In the genomic region with DNA sequence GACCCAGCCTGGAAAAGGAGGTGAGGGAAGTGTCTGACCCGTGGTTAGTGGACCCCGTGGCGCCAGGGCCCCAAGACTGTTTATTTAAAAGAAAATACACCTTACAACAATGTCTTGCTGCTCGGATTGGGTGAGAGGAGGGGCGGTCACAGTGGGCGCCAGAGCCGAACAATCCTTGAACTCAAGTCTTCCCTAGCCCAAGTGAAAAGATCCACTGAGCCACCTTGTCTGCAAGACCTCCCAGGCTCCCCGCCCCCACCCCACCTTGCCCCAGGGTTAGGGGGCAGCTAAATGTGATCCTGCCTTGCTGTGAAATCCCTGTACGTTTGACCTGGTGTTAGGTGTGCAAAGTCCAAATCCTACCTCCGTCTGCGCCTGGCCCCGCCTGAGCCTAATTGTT, we compare ENCODE assay signal across 28 mouse cellular contexts. TPM values are rescaled to one million over a fixed set of nuclear protein-coding genes. Genes with fewer than 3 reads are reported as not detected.
A peak's percentile ranks its signal among the peaks of the same experiment; 100 is the strongest.
DNase-seq lines count a peak whose midpoint lies in the region; ATAC-seq and TF ChIP-seq lines count a peak whose summit lies in the region.
"Had no signal": no experiment of that assay in that cellular context is flagged by ENCODE, and none has a peak within 500 bp of the region (broad histone marks: within the 10 kb centered on the region; RNA-seq: fewer than 3 reads in every experiment).

No protein-coding gene starts in this region.

- no peaks in the 10 kb centered on the region for H3K36me3 ChIP-seq in kidney, postnatal 0 days (ENCODE audit: insufficient read depth, low read length)
- H3K36me3 ChIP-seq in limb, embryonic 12.5 days: no peaks in the 10 kb centered on the region
- no peaks in the 10 kb centered on the region for H3K36me3 ChIP-seq in neural tube, embryonic 13.5 days
- H3K36me3 ChIP-seq: embryonic facial prominence, embryonic 10.5 days; forebrain, embryonic 15.5 days; heart, embryonic 15.5 days; hindbrain, embryonic 13.5 days; liver, embryonic 13.5 days had no signal

- H3K4me2 ChIP-seq in kidney, postnatal 0 days (ENCODE audit: low read length): peak overlapping the region; percentile 85
- peak overlapping the region; percentile 60 for H3K4me2 ChIP-seq in limb, embryonic 12.5 days
- H3K4me2 ChIP-seq in neural tube, embryonic 13.5 days: peak overlapping the region; percentile 46
- H3K4me2 ChIP-seq: forebrain, embryonic 15.5 days; heart, embryonic 15.5 days; hindbrain, embryonic 13.5 days; liver, embryonic 13.5 days; midbrain, embryonic 11.5 days had no signal

- DNase-seq in gastrocnemius, adult 2 months: peak; percentile 34
- DNase-seq in gastrocnemius, adult 8-10 months (ENCODE audit: low spot score in 2 of 2): no peak
- peak; percentile 49 for DNase-seq in kidney, postnatal 0 days (ENCODE audit: low spot score)
- no peak for DNase-seq in kidney, adult 11 months
- DNase-seq in adrenal gland, adult 2 months: no peak
- no peak for DNase-seq in cerebellum, adult 11 months
- DNase-seq: adrenal gland, postnatal 36 days; cerebellum, adult 9-11 months; heart, postnatal 36 days; liver, embryonic 13.5 days; lung, adult 2 months; lung, postnatal 14 days; thymus, postnatal 14 days had no signal

- H3K4me1 ChIP-seq in kidney, postnatal 0 days (replicated peaks; ENCODE audit: insufficient read depth, low read length): peaks cover 26% of the 10 kb centered on the region
- H3K4me1 ChIP-seq in limb, embryonic 12.5 days (replicated peaks): peaks cover 74% of the 10 kb centered on the region
- H3K4me1 ChIP-seq in neural tube, embryonic 13.5 days (replicated peaks): 0 out of 2 replicates have a peak, but pooled peaks cover 7% of the 10 kb centered on the region
- H3K4me1 ChIP-seq: forebrain, embryonic 15.5 days; hindbrain, embryonic 13.5 days; liver, embryonic 13.5 days had no signal

- peak overlapping the region; percentile 96 for H3K27ac ChIP-seq in gastrocnemius, adult 2 months
- peak overlapping the region; percentile 82; the same call in 1 of the 2 replicates for H3K27ac ChIP-seq in kidney, postnatal 0 days
- peak overlapping the region; percentile 89 for H3K27ac ChIP-seq in limb, embryonic 12.5 days
- H3K27ac ChIP-seq in neural tube, embryonic 13.5 days (replicated peaks): peak overlapping the region; percentile 59; the same call in 1 of the 2 replicates
- H3K27ac ChIP-seq: embryonic facial prominence, embryonic 10.5 days; forebrain, embryonic 15.5 days; heart, embryonic 15.5 days; hindbrain, embryonic 13.5 days; left cerebral cortex, adult 2 months; liver, embryonic 13.5 days had no signal

- peaks cover 14% of the 10 kb centered on the region for H3K27me3 ChIP-seq in kidney, postnatal 0 days (ENCODE audit: insufficient read depth, low read length)
- peaks cover 87% of the 10 kb centered on the region for H3K27me3 ChIP-seq in limb, embryonic 12.5 days
- H3K27me3 ChIP-seq in neural tube, embryonic 13.5 days: peaks cover 99% of the 10 kb centered on the region

- intact Hi-C loops in gastrocnemius, adult 2 months (cut with DNase I): no loop called here

- peak overlapping the region; percentile 87 for H3K4me3 ChIP-seq in gastrocnemius, adult 2 months
- H3K4me3 ChIP-seq in kidney, postnatal 0 days (replicated peaks; ENCODE audit: low read depth, low read length): 0 out of 2 replicates have a peak overlapping the region, but pooled peaks have one; percentile 59
- peak overlapping the region; percentile 55 for H3K4me3 ChIP-seq in limb, embryonic 12.5 days (replicated peaks)
- peak overlapping the region; percentile 39 for H3K4me3 ChIP-seq in neural tube, embryonic 13.5 days
- H3K4me3 ChIP-seq: embryonic facial prominence, embryonic 10.5 days; forebrain, embryonic 15.5 days; hindbrain, embryonic 13.5 days; left cerebral cortex, adult 2 months; liver, embryonic 13.5 days had no signal

- ATAC-seq in kidney, postnatal 0 days (replicated peaks; ENCODE audit: low FRiP score, low read depth): 0 out of 2 replicates have a peak, but pooled peaks have one; percentile 7
- ATAC-seq in limb, embryonic 12.5 days (ENCODE audit: insufficient number of reproducible peaks, insufficient read depth, low FRiP score, low TSS enrichment, low read depth): no peak
- ATAC-seq in neural tube, embryonic 13.5 days (ENCODE audit: low read depth): no peak
- ATAC-seq: forebrain, embryonic 15.5 days had no signal

- peak overlapping the region; percentile 24 for H3K9ac ChIP-seq in kidney, postnatal 0 days (ENCODE audit: low read depth, low read length)
- peak overlapping the region; percentile 81 for H3K9ac ChIP-seq in limb, embryonic 12.5 days (replicated peaks)
- H3K9ac ChIP-seq in neural tube, embryonic 13.5 days: peak overlapping the region; percentile 68
- H3K9ac ChIP-seq: forebrain, embryonic 15.5 days; heart, embryonic 15.5 days; hindbrain, embryonic 13.5 days; liver, embryonic 13.5 days had no signal

- H3K9me3 ChIP-seq in kidney, postnatal 0 days (replicated peaks; ENCODE audit: low read length): no peaks in the 10 kb centered on the region
- no peaks in the 10 kb centered on the region for H3K9me3 ChIP-seq in limb, embryonic 12.5 days
- no peaks in the 10 kb centered on the region for H3K9me3 ChIP-seq in neural tube, embryonic 13.5 days
- H3K9me3 ChIP-seq: embryonic facial prominence, embryonic 10.5 days; forebrain, embryonic 15.5 days; heart, embryonic 15.5 days; hindbrain, embryonic 13.5 days; liver, embryonic 13.5 days had no signal

- whole genome bisulfite sequencing in kidney, postnatal 0 days: 13% methylated on average over 12 of the region's 12 CpGs
- WGBS in limb, embryonic 12.5 days: 2% methylated on average over 12 of the region's 12 CpGs
- 3% methylated on average over 12 of the region's 12 CpGs for WGBS in neural tube, embryonic 13.5 days

- TF ChIP-seq CTCF in gastrocnemius, adult 2 months (IDR thresholded peaks at IDR 0.05): no peak
- no peak for TF ChIP-seq CTCF in kidney, postnatal 0 days (IDR thresholded peaks at IDR 0.05; ENCODE audit: low read depth)

RNA-seq across cellular contexts. Expression of a gene that starts 2.7 kb away (rescaled TPM):
- total RNA-seq in gastrocnemius, adult 2 months (2021): 10 to 100 TPM in 1 of 2 experiments, 1 to 10 TPM in 1; 6.9 to 11.7 TPM
- total RNA-seq in gastrocnemius, adult 8-10 months (2022): 1 to 10 TPM; 6.0 to 8.8 (median 7.6) TPM
- 1.5 and 1.8 TPM in 2 replicates for polyA plus RNA-seq in kidney, postnatal 0 days (2015; fragmentation: Nextera tagmentation; extraction: Ambion mirVana)
- 3.5 and 5.2 TPM in 2 replicates for polyA plus RNA-seq in limb, embryonic 12.5 days (2016; fragmentation: Nextera tagmentation; extraction: Ambion mirVana)
- 2.6 and 3.8 TPM in 2 replicates for polyA plus RNA-seq in neural tube, embryonic 13.5 days (2015; fragmentation: Nextera tagmentation; extraction: Ambion mirVana)
- total RNA-seq in adrenal gland, adult 2 months (2021): not detected
- not detected in 2 replicates for polyA plus RNA-seq in adrenal gland, adult 2 months (2012; rRNA removed)
- total RNA-seq: adrenal gland, postnatal 36 days; heart, postnatal 36 days; left cerebral cortex, adult 2 months; left cerebral cortex, postnatal 36 days; megakaryocyte progenitor cell, adult 5-6 weeks; neutrophil, adult 5-6 weeks had no signal
- polyA plus RNA-seq: cortical plate, adult 2 months; embryonic facial prominence, embryonic 10.5 days; forebrain, embryonic 15.5 days; heart, embryonic 15.5 days; hindbrain, embryonic 13.5 days; liver, embryonic 13.5 days; lung, adult 2 months; midbrain, embryonic 11.5 days; small intestine, adult 2 months; testis, adult 2 months had no signal

RNA-seq across cellular contexts. Expression of a gene that starts 9.7 kb away (rescaled TPM):
- 10 to 100 TPM; 72.4 to 84.8 TPM for total RNA-seq in gastrocnemius, adult 2 months (2021)
- total RNA-seq in gastrocnemius, adult 8-10 months (2022): 100 to 1,000 TPM in 1 of 4 experiments, 10 to 100 TPM in 3; 77.4 to 106 (median 88.9) TPM
- 30.6 and 34.1 TPM in 2 replicates for polyA plus RNA-seq in kidney, postnatal 0 days (2015; fragmentation: Nextera tagmentation; extraction: Ambion mirVana)
- 20.7 and 21.2 TPM in 2 replicates for polyA plus RNA-seq in limb, embryonic 12.5 days (2016; fragmentation: Nextera tagmentation; extraction: Ambion mirVana)
- 58.5 and 92.4 TPM in 2 replicates for polyA plus RNA-seq in neural tube, embryonic 13.5 days (2015; fragmentation: Nextera tagmentation; extraction: Ambion mirVana)
- under 1 TPM; 0.31 to 0.43 TPM for total RNA-seq in adrenal gland, adult 2 months (2021)
- 0.10 TPM in 1 of 2 replicates, not detected in the other for polyA plus RNA-seq in adrenal gland, adult 2 months (2012; rRNA removed)
- total RNA-seq: heart, postnatal 36 days; left cerebral cortex, adult 2 months; left cerebral cortex, postnatal 36 days; megakaryocyte progenitor cell, adult 5-6 weeks; neutrophil, adult 5-6 weeks had no signal
- polyA plus RNA-seq: cortical plate, adult 2 months; embryonic facial prominence, embryonic 10.5 days; forebrain, embryonic 15.5 days; heart, embryonic 15.5 days; hindbrain, embryonic 13.5 days; liver, embryonic 13.5 days; lung, adult 2 months; midbrain, embryonic 11.5 days; small intestine, adult 2 months had no signal

RNA-seq across cellular contexts. Expression of a gene that starts 10.3 kb away (rescaled TPM):
- total RNA-seq in gastrocnemius, adult 2 months (2021): 1 to 10 TPM; 2.7 to 2.9 TPM
- total RNA-seq in gastrocnemius, adult 8-10 months (2022): 1 to 10 TPM; 1.6 to 3.4 (median 2.4) TPM
- polyA plus RNA-seq in kidney, postnatal 0 days (2015; fragmentation: Nextera tagmentation; extraction: Ambion mirVana): 2.7 and 3.9 TPM in 2 replicates
- polyA plus RNA-seq in limb, embryonic 12.5 days (2016; fragmentation: Nextera tagmentation; extraction: Ambion mirVana): 6.3 and 12.2 TPM in 2 replicates
- polyA plus RNA-seq in neural tube, embryonic 13.5 days (2015; fragmentation: Nextera tagmentation; extraction: Ambion mirVana): 18.8 and 32.2 TPM in 2 replicates
- total RNA-seq in adrenal gland, adult 2 months (2021): 10 to 100 TPM in 1 of 2 experiments, 1 to 10 TPM in 1; 6.7 to 10.3 TPM
- polyA plus RNA-seq in adrenal gland, adult 2 months (2012; rRNA removed): 7.0 and 7.5 TPM in 2 replicates
- total RNA-seq: heart, postnatal 36 days; left cerebral cortex, adult 2 months; left cerebral cortex, postnatal 36 days; megakaryocyte progenitor cell, adult 5-6 weeks; neutrophil, adult 5-6 weeks had no signal
- polyA plus RNA-seq: cortical plate, adult 2 months; forebrain, embryonic 15.5 days; midbrain, embryonic 11.5 days had no signal

RNA-seq across cellular contexts. Expression of a gene that starts 19.3 kb away (rescaled TPM):
- total RNA-seq in gastrocnemius, adult 2 months (2021): 1 to 10 TPM; 6.7 to 8.3 TPM
- total RNA-seq in gastrocnemius, adult 8-10 months (2022): 1 to 10 TPM; 5.3 to 7.4 (median 6.0) TPM
- polyA plus RNA-seq in kidney, postnatal 0 days (2015; fragmentation: Nextera tagmentation; extraction: Ambion mirVana): 11.0 and 12.4 TPM in 2 replicates
- polyA plus RNA-seq in limb, embryonic 12.5 days (2016; fragmentation: Nextera tagmentation; extraction: Ambion mirVana): 3.6 TPM in 2 replicates
- polyA plus RNA-seq in neural tube, embryonic 13.5 days (2015; fragmentation: Nextera tagmentation; extraction: Ambion mirVana): 40.9 and 43.4 TPM in 2 replicates
- total RNA-seq in adrenal gland, adult 2 months (2021): 1 to 10 TPM in 1 of 2 experiments, under 1 TPM in 1; 0.49 to 1.8 TPM
- polyA plus RNA-seq in adrenal gland, adult 2 months (2012; rRNA removed): 3.7 and 6.7 TPM in 2 replicates
- total RNA-seq: heart, postnatal 36 days; left cerebral cortex, adult 2 months; left cerebral cortex, postnatal 36 days; megakaryocyte progenitor cell, adult 5-6 weeks; neutrophil, adult 5-6 weeks had no signal
- polyA plus RNA-seq: cortical plate, adult 2 months; embryonic facial prominence, embryonic 10.5 days; forebrain, embryonic 15.5 days; heart, embryonic 15.5 days; liver, embryonic 13.5 days; lung, adult 2 months; midbrain, embryonic 11.5 days had no signal

RNA-seq across cellular contexts. Expression of a gene that starts 20.3 kb away (rescaled TPM):
- total RNA-seq in gastrocnemius, adult 2 months (2021): not detected
- not detected for total RNA-seq in gastrocnemius, adult 8-10 months (2022)
- polyA plus RNA-seq in kidney, postnatal 0 days (2015; fragmentation: Nextera tagmentation; extraction: Ambion mirVana): not detected in 2 replicates
- 2.0 and 2.8 TPM in 2 replicates for polyA plus RNA-seq in limb, embryonic 12.5 days (2016; fragmentation: Nextera tagmentation; extraction: Ambion mirVana)
- 7.8 and 12.0 TPM in 2 replicates for polyA plus RNA-seq in neural tube, embryonic 13.5 days (2015; fragmentation: Nextera tagmentation; extraction: Ambion mirVana)
- total RNA-seq in adrenal gland, adult 2 months (2021): not detected
- not detected in 2 replicates for polyA plus RNA-seq in adrenal gland, adult 2 months (2012; rRNA removed)
- total RNA-seq: adrenal gland, postnatal 36 days; heart, postnatal 36 days; left cerebral cortex, adult 2 months; left cerebral cortex, postnatal 36 days; megakaryocyte progenitor cell, adult 5-6 weeks; neutrophil, adult 5-6 weeks had no signal
- polyA plus RNA-seq: cortical plate, adult 2 months; embryonic facial prominence, embryonic 10.5 days; forebrain, embryonic 15.5 days; gonadal fat pad, adult 2 months; heart, embryonic 15.5 days; hindbrain, embryonic 13.5 days; liver, embryonic 13.5 days; lung, adult 2 months; midbrain, embryonic 11.5 days; small intestine, adult 2 months; testis, adult 2 months had no signal

Comparison
In these comparisons a context has a peak if more than half of its experiments do, and no peak if none do; other contexts are left out.
1. DNase-seq: peak in gastrocnemius, adult 2 months (single experiment) and kidney, postnatal 0 days (single experiment); none in gastrocnemius, adult 8-10 months (0 of 2), kidney, adult 11 months (single experiment), adrenal gland, adult 2 months (single experiment) and cerebellum, adult 11 months (single experiment).
2. H3K9ac ChIP-seq: peak in every context shown above with its lines; median percentile 81 in limb, embryonic 12.5 days; 68 in neural tube, embryonic 13.5 days; 24 in kidney, postnatal 0 days.
3. RNA of a gene that starts 9.7 kb away (polyA plus RNA-seq): 58.5 to 92.4 TPM in neural tube, embryonic 13.5 days, 30.6 to 34.1 TPM in kidney, postnatal 0 days and 20.7 to 21.2 TPM in limb, embryonic 12.5 days; 0.10 TPM in adrenal gland, adult 2 months; every median in the first group is over 10 times any median in the second.
4. Peak in every context shown above with its lines, with median percentiles within 50 percentile points of each other: H3K27ac ChIP-seq, H3K4me3 ChIP-seq and H3K4me2 ChIP-seq.